8 mouse cellular contexts compared by ENCODE assay signal in genomic region chr19:45161093-45161492, GRCm38 (mm10). TPM values are rescaled to one million over a fixed set of nuclear protein-coding genes. Genes with fewer than 3 reads are reported as not detected.
DNase-seq lines count a peak whose midpoint lies in the region; ATAC-seq and TF ChIP-seq lines count a peak whose summit lies in the region.

No protein-coding gene starts in this region.

- H3K4me1 ChIP-seq in midbrain, embryonic 10.5 days: 0 out of 2 replicates have a peak, but pooled peaks cover 6% of the 10 kb centered on the region
- H3K4me1 ChIP-seq in midbrain, embryonic 16.5 days (ENCODE audit: control insufficient read depth, insufficient read depth, low read length): no peaks in the 10 kb centered on the region
- H3K4me1 ChIP-seq in heart, embryonic 14.5 days (ENCODE audit: control insufficient read depth in 2 of 2, insufficient read depth in 2 of 2, low read length in 2 of 2): peaks cover 0 to 5% of the 10 kb centered on the region in 2 experiments; a peak in 1 of 4 replicates
- H3K4me1 ChIP-seq in megakaryocyte, embryonic 14.5 days: peaks cover 17% of the 10 kb centered on the region
- H3K4me1 ChIP-seq in stomach, postnatal 0 days (replicated peaks; ENCODE audit: control insufficient read depth, insufficient read depth): no peaks in the 10 kb centered on the region

- WGBS in midbrain, embryonic 10.5 days: 2% methylated on average over 12 of the region's 12 CpGs
- 2% methylated on average over 12 of the region's 12 CpGs for WGBS in midbrain, embryonic 16.5 days
- WGBS in heart, embryonic 14.5 days: 2% methylated on average over 12 of the region's 12 CpGs
- WGBS in stomach, postnatal 0 days: 3% methylated on average over 12 of the region's 12 CpGs

- H3K9ac ChIP-seq in midbrain, embryonic 16.5 days (ENCODE audit: low read depth, low read length): no peak overlapping the region
- H3K9ac ChIP-seq in heart, embryonic 14.5 days (ENCODE audit: low read length): no peak overlapping the region
- no peak overlapping the region for H3K9ac ChIP-seq in stomach, postnatal 0 days (ENCODE audit: low read length)

- ATAC-seq in midbrain, embryonic 16.5 days: no peak
- ATAC-seq in heart, embryonic 14.5 days (ENCODE audit: insufficient number of reproducible peaks, insufficient read depth, low FRiP score, low read depth): no peak
- no peak for ATAC-seq in stomach, postnatal 0 days (ENCODE audit: low FRiP score, low TSS enrichment)

- no peak overlapping the region for H3K27ac ChIP-seq in midbrain, embryonic 10.5 days (replicated peaks)
- no peak overlapping the region for H3K27ac ChIP-seq in midbrain, embryonic 16.5 days (ENCODE audit: low read length)
- H3K27ac ChIP-seq in heart, embryonic 14.5 days (replicated peaks in 1 of 2; ENCODE audit: control insufficient read depth in 1 of 2, insufficient read depth in 1 of 2, low read depth in 2 of 2, low read length in 2 of 2): no peak overlapping the region
- H3K27ac ChIP-seq in stomach, postnatal 0 days (replicated peaks): no peak overlapping the region

- no peaks in the 10 kb centered on the region for H3K36me3 ChIP-seq in midbrain, embryonic 10.5 days
- no peaks in the 10 kb centered on the region for H3K36me3 ChIP-seq in midbrain, embryonic 16.5 days (ENCODE audit: control insufficient read depth, insufficient read depth, low read length)
- no peaks in the 10 kb centered on the region for H3K36me3 ChIP-seq in heart, embryonic 14.5 days (ENCODE audit: control insufficient read depth, insufficient read depth, low read length)
- H3K36me3 ChIP-seq in megakaryocyte, embryonic 14.5 days (replicated peaks; ENCODE audit: low read length): no peaks in the 10 kb centered on the region
- no peaks in the 10 kb centered on the region for H3K36me3 ChIP-seq in stomach, postnatal 0 days (ENCODE audit: control insufficient read depth, insufficient read depth, low read length)

- no peak for TF ChIP-seq EP300 in stomach, postnatal 0 days (optimal IDR thresholded peaks at IDR 0.05)

- peaks cover 100% of the 10 kb centered on the region for H3K27me3 ChIP-seq in midbrain, embryonic 10.5 days (ENCODE audit: low read depth, poor library complexity, severe bottlenecking)
- peaks cover 93% of the 10 kb centered on the region for H3K27me3 ChIP-seq in midbrain, embryonic 16.5 days (ENCODE audit: control insufficient read depth, insufficient read depth, low read depth, low read length)
- H3K27me3 ChIP-seq in heart, embryonic 14.5 days (ENCODE audit: control insufficient read depth, insufficient read depth, low read length): peaks cover 97% of the 10 kb centered on the region
- H3K27me3 ChIP-seq in megakaryocyte, embryonic 14.5 days (replicated peaks): peaks cover 92% of the 10 kb centered on the region
- H3K27me3 ChIP-seq in stomach, postnatal 0 days (ENCODE audit: control insufficient read depth, insufficient read depth, low read length): peaks cover 17% of the 10 kb centered on the region; the same call in 1 of the 2 replicates

- H3K4me3 ChIP-seq in midbrain, embryonic 10.5 days: no peak overlapping the region
- no peak overlapping the region for H3K4me3 ChIP-seq in midbrain, embryonic 16.5 days (ENCODE audit: low read depth, low read length)
- no peak overlapping the region for H3K4me3 ChIP-seq in heart, embryonic 14.5 days (ENCODE audit: control insufficient read depth in 1 of 2, insufficient read depth in 1 of 2, low read depth in 1 of 2, low read length in 2 of 2)
- peak overlapping the region; percentile 79 for H3K4me3 ChIP-seq in megakaryocyte, embryonic 14.5 days (replicated peaks)
- no peak overlapping the region for H3K4me3 ChIP-seq in stomach, postnatal 0 days (ENCODE audit: low read depth, low read length)

- TF ChIP-seq CTCF in stomach, postnatal 0 days (IDR thresholded peaks at IDR 0.05; ENCODE audit: low read depth): peak; percentile 86

- no peaks in the 10 kb centered on the region for H3K9me3 ChIP-seq in midbrain, embryonic 10.5 days (replicated peaks)
- no peaks in the 10 kb centered on the region for H3K9me3 ChIP-seq in midbrain, embryonic 16.5 days (replicated peaks; ENCODE audit: control insufficient read depth, low read length, poor library complexity, severe bottlenecking)
- no peaks in the 10 kb centered on the region for H3K9me3 ChIP-seq in heart, embryonic 14.5 days (ENCODE audit: control insufficient read depth, low read length)
- H3K9me3 ChIP-seq in megakaryocyte, embryonic 14.5 days: no peaks in the 10 kb centered on the region
- H3K9me3 ChIP-seq in stomach, postnatal 0 days (ENCODE audit: control insufficient read depth, low read length): no peaks in the 10 kb centered on the region

- peak; percentile 74 for DNase-seq in midbrain, embryonic 10.5 days (ENCODE audit: low spot score)
- DNase-seq in adrenal gland, adult 2 months: peak; percentile 67
- DNase-seq in embryo, embryonic 11 days: peak; percentile 81
- DNase-seq in layer of hippocampus, postnatal 10 days (ENCODE audit: low spot score in 2 of 2): peak; percentile 76 to 82
- DNase-seq in stomach, postnatal 0 days (ENCODE audit: low spot score): peak; percentile 76

- H3K4me2 ChIP-seq in midbrain, embryonic 16.5 days (ENCODE audit: low read length): no peak overlapping the region
- H3K4me2 ChIP-seq in heart, embryonic 14.5 days (ENCODE audit: low read length): peak overlapping the region; percentile 35; the same call in 1 of the 2 replicates
- peak overlapping the region; percentile 32; the same call in 1 of the 2 replicates for H3K4me2 ChIP-seq in stomach, postnatal 0 days (replicated peaks; ENCODE audit: low read depth)

RNA-seq across cellular contexts. Expression of gene Tlx1, which starts 10.6 kb away (rescaled TPM):
- polyA plus RNA-seq in midbrain, embryonic 10.5 days (2016; fragmentation: Nextera tagmentation; extraction: Ambion mirVana): 0.11 and 0.22 TPM in 2 replicates
- not detected in 2 replicates for polyA plus RNA-seq in midbrain, embryonic 16.5 days (2015; fragmentation: Nextera tagmentation; extraction: Ambion mirVana)
- total RNA-seq in adrenal gland, adult 2 months (2021): not detected
- not detected in 2 replicates for polyA plus RNA-seq in adrenal gland, adult 2 months (2012; rRNA removed)
- polyA plus RNA-seq in heart, embryonic 14.5 days (2014; fragmentation: Nextera tagmentation; extraction: Ambion mirVana): 0.22 TPM in 1 of 2 replicates, not detected in the other
- not detected for total RNA-seq in layer of hippocampus, postnatal 10 days (2021)
- not detected in 2 replicates for polyA plus RNA-seq in megakaryocyte, embryonic 14.5 days (2012; ENCODE audit: insufficient read depth, low replicate concordance)
- polyA plus RNA-seq in stomach, postnatal 0 days (2015; fragmentation: Nextera tagmentation; extraction: Ambion mirVana): not detected in 2 replicates
